Comparison of ENCODE assay signal across 13 mouse cellular contexts in the genomic region with DNA sequence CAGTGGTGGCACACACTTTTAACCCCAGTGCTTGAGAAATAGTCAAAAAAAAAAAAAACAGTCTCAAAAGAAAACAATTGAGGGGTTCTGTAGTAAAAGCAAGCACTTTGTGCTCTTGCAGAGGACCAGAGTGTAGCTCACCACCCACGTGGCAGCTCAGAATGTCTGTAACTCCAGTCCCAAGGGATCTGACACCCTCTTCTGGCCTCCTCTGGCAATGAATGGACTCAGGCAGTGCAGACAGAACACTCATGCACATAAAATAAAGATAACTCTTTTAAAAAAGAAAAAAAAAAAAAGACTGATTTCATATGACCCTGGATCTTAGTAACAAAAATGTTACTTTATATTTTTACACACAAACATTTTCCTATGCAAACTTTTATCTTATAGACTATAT. TPM values are rescaled to one million over a fixed set of nuclear protein-coding genes. Genes with fewer than 3 reads are reported as not detected.
DNase-seq lines count a peak whose midpoint lies in the region; ATAC-seq and TF ChIP-seq lines count a peak whose summit lies in the region.
"Had no signal": no experiment of that assay in that cellular context is flagged by ENCODE, and none has a peak within 500 bp of the region (broad histone marks: within the 10 kb centered on the region; RNA-seq: fewer than 3 reads in every experiment).

No protein-coding gene starts in this region.

- no peak overlapping the region for H3K27ac ChIP-seq in heart, adult 2 months
- H3K27ac ChIP-seq in forebrain, embryonic 10.5 days, result no peak overlapping the region
- H3K27ac ChIP-seq: forebrain, embryonic 13.5 days; heart, embryonic 15.5 days; limb, embryonic 13.5 days; midbrain, embryonic 15.5 days had no signal

- no peaks in the 10 kb centered on the region for H3K27me3 ChIP-seq in heart, adult 2 months (ENCODE audit: control insufficient read depth, insufficient read depth, low read length)
- no peaks in the 10 kb centered on the region for H3K27me3 ChIP-seq in Patski
- H3K27me3 ChIP-seq in splenic B cell, adult 2 months (ENCODE audit: control insufficient read depth, insufficient read depth, low read length, poor library complexity, severe bottlenecking), result no peaks in the 10 kb centered on the region; the same call in 1 of the 2 replicates
- H3K27me3 ChIP-seq in forebrain, embryonic 10.5 days (ENCODE audit: poor library complexity, severe bottlenecking), result no peaks in the 10 kb centered on the region
- H3K27me3 ChIP-seq: forebrain, embryonic 13.5 days; heart, embryonic 15.5 days; limb, embryonic 13.5 days; midbrain, embryonic 15.5 days had no signal

- no peaks in the 10 kb centered on the region for H3K79me2 ChIP-seq in heart, adult 2 months (replicated peaks; ENCODE audit: control insufficient read depth, insufficient read depth, low read length)

- no peak for TF ChIP-seq POLR2A in heart, adult 2 months (IDR thresholded peaks at IDR 0.05; ENCODE audit: insufficient read depth, low read depth, low read length)

- no peak for TF ChIP-seq EP300 in heart, adult 2 months (IDR thresholded peaks at IDR 0.05; ENCODE audit: insufficient read depth, low read depth, low read length)

- H3K9ac ChIP-seq in heart, adult 2 months (ENCODE audit: low read depth, low read length), result no peak overlapping the region
- H3K9ac ChIP-seq: forebrain, embryonic 13.5 days; heart, embryonic 15.5 days; limb, embryonic 13.5 days; midbrain, embryonic 15.5 days had no signal

- WGBS in heart, adult 2 months, result 17% methylated on average over 1 of the region's 1 CpGs
- WGBS in forebrain, embryonic 10.5 days, result 24% methylated on average over 1 of the region's 1 CpGs

- TF ChIP-seq CTCF in heart, adult 2 months (IDR thresholded peaks at IDR 0.05), result peak; percentile 14
- peak; percentile 38 for TF ChIP-seq CTCF in Patski (IDR thresholded peaks at IDR 0.05)

- in situ Hi-C loops in Patski (cut with MboI; ENCODE audit: low pct_unique_long_range_greater_than_20kb), result no loop called here

- H3K9me3 ChIP-seq in forebrain, embryonic 10.5 days, result no peaks in the 10 kb centered on the region
- H3K9me3 ChIP-seq: forebrain, embryonic 13.5 days; heart, embryonic 15.5 days; limb, embryonic 13.5 days; midbrain, embryonic 15.5 days had no signal

- CTCF ChIA-PET in Patski (lab: Charles Lee), result interaction anchor here (1.5 kb wide), 1 partner anchor 11 kb away, joined by 4 read pairs; no protein-coding TSS in a partner anchor

- H3K36me3 ChIP-seq in heart, adult 2 months (ENCODE audit: control insufficient read depth, insufficient read depth, low read length), result no peaks in the 10 kb centered on the region
- no peaks in the 10 kb centered on the region for H3K36me3 ChIP-seq in splenic B cell, adult 2 months (ENCODE audit: control insufficient read depth, insufficient read depth, low read length, poor library complexity, severe bottlenecking)
- H3K36me3 ChIP-seq in forebrain, embryonic 10.5 days (replicated peaks), result peaks cover 18% of the 10 kb centered on the region
- H3K36me3 ChIP-seq: midbrain, embryonic 15.5 days had no signal

- POLR2A ChIA-PET in Patski (lab: Charles Lee), result no interaction called here

- no peak overlapping the region for H3K4me3 ChIP-seq in heart, adult 2 months
- H3K4me3 ChIP-seq in forebrain, embryonic 10.5 days, result no peak overlapping the region
- H3K4me3 ChIP-seq: forebrain, embryonic 13.5 days; heart, embryonic 15.5 days; limb, embryonic 13.5 days; midbrain, embryonic 15.5 days had no signal

- no peak for ATAC-seq in Patski
- ATAC-seq: forebrain, embryonic 13.5 days; midbrain, embryonic 15.5 days had no signal

- no peak for DNase-seq in heart, adult 2 months
- no peak for DNase-seq in heart, postnatal 36 days
- DNase-seq in lung, postnatal 10 days, result peak; percentile 18
- DNase-seq in lung, adult 18-20 months, result no peak
- DNase-seq in Patski (ENCODE audit: low read depth, low spot score), result no peak
- peak; percentile 55 for DNase-seq in splenic B cell, adult 2 months (ENCODE audit: low read depth, low spot score)
- no peak for DNase-seq in cerebellum, adult 11 months
- no peak for DNase-seq in forebrain, embryonic 10.5 days (ENCODE audit: extremely low spot score, low spot score)
- DNase-seq: cerebellum, adult 9-11 months had no signal

- intact Hi-C loops in heart, adult 2 months (cut with DNase I), result no loop called here
- intact Hi-C loops in heart, postnatal 36 days (cut with DNase I), result no loop called here

- no peaks in the 10 kb centered on the region for H3K4me1 ChIP-seq in heart, adult 2 months (ENCODE audit: control insufficient read depth, insufficient read depth, low read length)
- no peaks in the 10 kb centered on the region for H3K4me1 ChIP-seq in forebrain, embryonic 10.5 days
- H3K4me1 ChIP-seq: forebrain, embryonic 13.5 days; heart, embryonic 15.5 days; midbrain, embryonic 15.5 days had no signal

RNA-seq across cellular contexts. Expression of a gene that starts 12.1 kb away (rescaled TPM):
- 10 to 100 TPM; 13.4 to 14.7 TPM for total RNA-seq in heart, adult 2 months (2021)
- 3.6 and 7.4 TPM in 2 replicates for polyA plus RNA-seq in heart, adult 2 months (2012; rRNA removed)
- total RNA-seq in heart, postnatal 36 days (2021), result 10 to 100 TPM; 11.2 to 16.6 TPM
- 29.4 TPM for polyA plus RNA-seq in Patski (2021)
- 39.1 and 39.4 TPM in 2 replicates for polyA plus RNA-seq in forebrain, embryonic 10.5 days (2016; fragmentation: Nextera tagmentation; extraction: Ambion mirVana)

Comparison
In these comparisons a context has a peak if more than half of its experiments do, and no peak if none do; other contexts are left out.
1. DNase-seq: peak in lung, postnatal 10 days (single experiment) and splenic B cell, adult 2 months (single experiment); none in heart, adult 2 months (0 of 2), heart, postnatal 36 days (0 of 2), lung, adult 18-20 months (0 of 2), Patski (single experiment), cerebellum, adult 11 months (single experiment) and forebrain, embryonic 10.5 days (single experiment).